Mouse (Mus musculus) forebrain, embryonic 16.5 days (tissue): ENCODE results near the gene Hist1h3g. TPM values are rescaled to one million over a fixed set of nuclear protein-coding genes. Genes with fewer than 3 reads are reported as not detected.
A peak's percentile ranks its signal among the peaks of the same experiment; 100 is the strongest.

Source experiments
- ATAC-seq: fragments of 200-750 bp; cut with Nextera tagmentation; 2 replicates; pipeline ENCODE4 v1.8.0; 2017; ENCODE audit warnings: mild to moderate bottlenecking, moderate library complexity
- H3K27ac ChIP-seq: fragments of 300-500 bp; sonication (generic); 2 replicates; pipeline ENCODE4 v1.5.1; 2014; ENCODE audit warnings: low read length, control low read depth
- H3K27me3 ChIP-seq: fragments of 300-500 bp; sonication (generic); replicated peaks from 2 replicates; pipeline ENCODE4 v1.6.1; 2014; ENCODE audit warnings: low read length; ENCODE audit not compliant: control insufficient read depth, insufficient read depth
- H3K36me3 ChIP-seq: fragments of 300-500 bp; sonication (generic); 2 replicates; pipeline ENCODE4 v1.6.1; 2014; ENCODE audit not compliant: control insufficient read depth, insufficient read depth
- H3K4me1 ChIP-seq: fragments of 300-500 bp; sonication (generic); replicated peaks from 2 replicates; pipeline ENCODE4 v1.6.1; 2014; ENCODE audit warnings: low read length; ENCODE audit not compliant: control insufficient read depth, insufficient read depth
- H3K4me2 ChIP-seq: fragments of 300-500 bp; sonication (generic); 2 replicates; pipeline ENCODE4 v1.6.1; 2014; ENCODE audit warnings: mild to moderate bottlenecking, low read length, control low read depth
- H3K4me3 ChIP-seq: fragments of 300-500 bp; sonication (generic); replicated peaks from 2 replicates; pipeline ENCODE4 v1.5.1; 2014; ENCODE audit warnings: mild to moderate bottlenecking, low read length, control low read depth
- H3K9ac ChIP-seq: fragments of 300-500 bp; sonication (generic); replicated peaks from 2 replicates; pipeline ENCODE4 v1.6.1; 2014; ENCODE audit warnings: low read depth, low read length, control low read depth
- H3K9me3 ChIP-seq: fragments of 300-500 bp; sonication (generic); 2 replicates; pipeline ENCODE4 v1.6.1; 2016; ENCODE audit warnings: low read length; ENCODE audit not compliant: control insufficient read depth
- whole genome bisulfite sequencing: fragments of 180-500 bp; shearing (Covaris S2); extraction: QIAGEN DNeasy Blood & Tissue Kit; methylation state at CpG from one replicate; pipeline ENCODE4 v1.1.7; 2014; 5-methylcytosine and 5-hydroxymethylcytosine counted together
- microRNA-seq: library from miRNA; unstranded; fragments of <30 nt; microRNA quantifications from one replicate; pipeline ENCODE4, GENCODE M21; 2017
- polyA plus RNA-seq: library from polyadenylated mRNA; unstranded; fragments of >200 nt; fragmentation: Nextera tagmentation; extraction: Ambion mirVana; gene quantifications from 2 replicates; pipeline ENCODE4 v1.2.1, GENCODE M21; 2015

Hist1h3g gene
- polyA plus RNA-seq, 1 experiment from 2014 or later, result 1.5 TPM

DNA sequence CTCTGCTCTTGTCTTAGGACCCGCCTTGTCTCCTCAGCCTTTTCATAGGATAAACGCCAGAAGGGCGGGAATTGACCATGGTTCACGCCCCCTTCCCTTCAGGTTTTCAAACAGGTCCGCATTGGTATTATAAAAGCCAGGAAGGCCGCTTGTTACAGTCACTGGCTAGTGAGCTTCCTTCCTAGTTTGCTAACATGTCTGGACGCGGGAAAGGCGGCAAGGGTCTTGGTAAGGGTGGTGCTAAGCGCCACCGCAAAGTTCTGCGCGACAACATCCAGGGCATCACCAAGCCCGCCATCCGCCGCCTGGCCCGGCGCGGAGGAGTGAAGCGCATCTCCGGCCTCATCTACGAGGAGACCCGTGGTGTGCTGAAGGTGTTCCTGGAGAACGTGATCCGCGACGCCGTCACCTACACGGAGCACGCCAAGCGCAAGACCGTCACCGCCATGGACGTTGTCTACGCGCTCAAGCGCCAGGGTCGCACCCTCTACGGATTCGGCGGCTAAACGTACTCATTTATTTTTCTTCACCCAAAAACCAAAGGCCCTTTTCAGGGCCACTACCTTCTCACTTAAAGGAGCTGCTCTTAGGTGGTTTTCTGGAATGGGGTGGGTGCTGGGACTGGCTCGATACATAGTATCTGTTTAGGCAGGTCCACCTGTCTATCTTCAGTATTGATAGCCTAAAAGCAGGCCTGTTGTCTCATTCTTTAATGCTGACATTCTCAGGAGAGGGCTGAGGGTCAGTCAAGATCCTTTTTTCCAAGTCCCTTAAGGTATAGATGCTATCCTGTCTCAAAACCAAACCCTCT is 46.4 kb downstream of the Hist1h3g start, which contains the start of gene Hist1h4d:
Hist1h4d (plus strand) TSS at position 191 of the 811 bp plus-strand sequence.
- WGBS, result under 1% methylated on average over 41 of the region's 43 CpGs
- H3K36me3 ChIP-seq, result no peaks in the 10 kb centered on the region
- H3K9ac ChIP-seq, result peak within 1 kb of the TSS; percentile 67
- H3K27me3 ChIP-seq, result no peaks in the 10 kb centered on the region
- H3K27ac ChIP-seq, result peak within 1 kb of the TSS; percentile 80
- ATAC-seq, result peak; percentile 89
- H3K9me3 ChIP-seq, result no peaks in the 10 kb centered on the region
- peak within 1 kb of the TSS; percentile 61 for H3K4me3 ChIP-seq
- H3K4me1 ChIP-seq, result peaks cover 38% of the 10 kb centered on the region
- H3K4me2 ChIP-seq, result peak within 1 kb of the TSS; percentile 96

DNA sequence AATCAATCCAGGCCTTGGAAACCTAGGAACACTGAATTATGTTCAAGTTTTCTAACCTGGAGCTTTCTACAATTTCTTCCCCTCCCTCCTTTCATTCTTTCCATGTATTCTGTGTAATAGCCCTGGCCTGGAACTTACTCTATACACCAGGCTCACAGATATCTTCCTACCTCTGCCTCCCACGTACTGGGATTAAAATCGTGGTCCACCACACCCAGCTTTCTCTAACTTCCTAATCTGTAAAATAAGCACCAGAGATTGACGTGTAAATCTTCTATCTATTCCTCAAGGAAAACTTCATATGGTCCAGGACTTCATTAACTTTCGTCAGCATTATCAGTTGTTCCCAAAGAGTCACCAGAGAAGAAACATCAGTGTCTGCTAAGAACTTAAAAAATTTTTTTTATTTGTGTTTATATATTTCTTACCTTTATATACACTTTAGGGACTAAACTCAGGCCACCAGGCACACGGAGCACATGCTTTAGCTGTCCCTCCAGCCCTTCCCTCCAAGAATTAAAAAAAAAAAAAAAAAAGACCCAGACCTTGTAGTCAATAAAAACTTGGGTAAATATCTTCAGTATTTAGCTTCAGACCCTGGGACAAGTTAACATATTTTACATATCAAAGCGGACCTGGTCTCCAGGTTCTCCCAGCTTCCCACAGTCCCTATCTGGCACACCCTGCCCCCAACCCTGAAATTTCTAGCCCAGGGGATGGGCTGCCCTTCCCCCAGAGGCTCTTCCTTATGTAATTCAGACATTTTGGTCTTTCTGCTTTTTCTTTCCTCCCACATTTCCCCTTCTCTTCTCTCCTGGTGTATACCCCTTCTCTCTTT is 47.2 kb downstream of the Hist1h3g start:
- WGBS, result 8% methylated on average over 6 of the region's 6 CpGs
- Histone ChIP-seq H3K9ac (peak overlapping the region; percentile 67), H3K36me3 (no peaks in the 10 kb centered on the region), H3K4me3 (peak overlapping the region; percentile 61), H3K4me2 (peak overlapping the region; percentile 96), H3K4me1 (peaks cover 33% of the 10 kb centered on the region), H3K27ac (peak overlapping the region; percentile 80), H3K27me3 (no peaks in the 10 kb centered on the region), H3K9me3 (no peaks in the 10 kb centered on the region)
- no peak for ATAC-seq

DNA sequence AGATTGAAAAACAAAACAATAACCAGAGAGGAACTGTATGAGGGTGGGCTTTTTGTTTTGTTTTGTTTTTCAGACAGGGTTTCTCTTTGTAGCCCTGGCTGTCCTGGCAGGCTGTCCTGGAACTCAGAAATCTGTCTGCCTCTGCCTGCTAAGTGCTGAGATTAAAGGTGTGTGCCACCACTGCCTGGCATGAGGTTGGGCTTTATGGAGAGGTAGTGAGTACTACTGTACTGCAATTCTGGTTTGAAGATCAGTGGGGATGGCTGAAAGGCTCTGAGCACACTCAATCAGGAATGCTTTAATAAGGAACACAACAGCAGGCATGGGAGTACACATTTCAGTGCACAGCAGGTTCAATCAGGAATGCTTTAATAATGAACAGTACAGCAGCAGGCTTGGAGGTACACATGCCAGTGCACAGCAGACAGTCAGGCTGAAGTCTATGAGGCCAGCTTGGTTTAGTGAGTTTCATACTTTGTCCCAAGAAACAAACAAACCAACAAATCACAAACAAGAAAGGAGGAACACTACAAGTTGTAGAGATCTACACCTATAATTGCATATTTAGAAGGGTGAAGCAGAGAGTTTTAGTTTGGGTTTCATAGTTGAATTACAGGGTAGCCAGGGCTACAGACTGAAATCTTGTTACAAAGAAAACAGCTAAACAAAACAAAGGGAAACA is 48.3 kb downstream of the Hist1h3g start:
- H3K4me2 ChIP-seq, result no peak overlapping the region
- H3K27me3 ChIP-seq, result no peaks in the 10 kb centered on the region
- no peak overlapping the region for H3K4me3 ChIP-seq
- no peaks in the 10 kb centered on the region for H3K36me3 ChIP-seq
- peak overlapping the region; percentile 3; the same call in 1 of the 2 replicates for H3K27ac ChIP-seq
- H3K9me3 ChIP-seq, result no peaks in the 10 kb centered on the region
- H3K9ac ChIP-seq, result no peak overlapping the region
- no peak for ATAC-seq
- peaks cover 33% of the 10 kb centered on the region for H3K4me1 ChIP-seq

DNA sequence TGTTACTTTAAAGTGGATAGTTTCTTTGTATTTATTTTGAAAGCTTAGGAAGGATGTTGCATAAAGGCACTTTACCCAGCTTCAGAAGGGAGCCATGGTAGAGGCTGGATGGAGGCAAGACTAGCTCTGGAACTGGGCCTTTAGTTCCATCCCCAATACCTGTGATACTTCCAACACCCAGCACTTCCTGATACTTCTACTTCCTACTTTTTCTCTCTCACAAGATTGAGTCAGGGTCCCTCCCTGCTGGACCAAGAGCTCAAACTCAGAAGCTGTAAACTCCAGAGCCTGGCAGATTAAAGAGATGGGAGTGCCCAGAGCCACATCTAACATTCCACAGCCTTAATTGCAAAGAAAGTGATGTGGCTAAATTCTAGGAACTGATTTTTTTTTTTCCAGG is 49.1 kb downstream of the Hist1h3g start:
- H3K4me3 ChIP-seq, result peak overlapping the region; percentile 49
- H3K27ac ChIP-seq, result peak overlapping the region; percentile 98
- no peaks in the 10 kb centered on the region for H3K9me3 ChIP-seq
- peak overlapping the region; percentile 67 for H3K9ac ChIP-seq
- no peak for ATAC-seq
- no peaks in the 10 kb centered on the region for H3K27me3 ChIP-seq
- H3K36me3 ChIP-seq, result no peaks in the 10 kb centered on the region
- H3K4me2 ChIP-seq, result peak overlapping the region; percentile 60
- H3K4me1 ChIP-seq, result peaks cover 33% of the 10 kb centered on the region

DNA sequence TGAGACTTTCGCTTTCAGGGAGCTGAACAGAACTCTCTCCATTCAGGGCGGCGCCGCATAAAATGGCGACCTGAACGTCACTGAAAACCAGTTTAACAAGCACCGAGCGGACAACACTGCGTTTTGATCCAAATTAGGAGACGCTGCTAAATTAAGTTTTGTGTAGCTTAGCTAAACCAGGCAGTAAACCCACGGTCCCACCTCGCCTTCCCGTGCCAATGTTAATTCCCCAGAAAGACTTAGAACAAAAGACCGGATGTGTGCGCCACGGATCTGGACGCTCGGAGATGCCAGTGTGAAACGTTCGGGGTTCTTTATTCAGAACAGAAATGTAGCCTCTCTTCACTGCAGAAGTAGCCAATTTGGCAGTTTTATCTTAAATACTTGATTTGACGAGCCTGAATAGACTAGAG is 49.8 kb downstream of the Hist1h3g start:
- H3K9me3 ChIP-seq, result no peaks in the 10 kb centered on the region
- peak; percentile 11 for ATAC-seq
- no peaks in the 10 kb centered on the region for H3K27me3 ChIP-seq
- WGBS, result 0% methylated on average over 21 of the region's 21 CpGs
- peak overlapping the region; percentile 67 for H3K9ac ChIP-seq
- no peaks in the 10 kb centered on the region for H3K36me3 ChIP-seq
- peak overlapping the region; percentile 98 for H3K27ac ChIP-seq
- peaks cover 33% of the 10 kb centered on the region for H3K4me1 ChIP-seq
- peak overlapping the region; percentile 49 for H3K4me3 ChIP-seq
- H3K4me2 ChIP-seq, result peak overlapping the region; percentile 60

Small RNAs within 50 kb of the gene (microRNA-seq; reads per million reads assigned to microRNA genes)
- gene Gm44297 (not detected), gene Gm44359 (not detected), gene Gm44394 (not detected), gene n-TStga1 (not detected)

Other genes with a start within 250 kb of the Hist1h3g start
- gene Zfp322a, start 166.2 kb upstream of the Hist1h3g start, polyA plus RNA-seq, result 62.5 and 72.6 TPM in 2 replicates
- 12.7 and 13.0 TPM in 2 replicates for gene Abt1, start 111.6 kb upstream of the Hist1h3g start, polyA plus RNA-seq
- 0.06 and 0.22 TPM in 2 replicates for gene Btn1a1, start 69.5 kb upstream of the Hist1h3g start, polyA plus RNA-seq
- gene Btn2a2, start 46.6 kb upstream of the Hist1h3g start, polyA plus RNA-seq, result 0.18 TPM in 1 of 2 replicates, not detected in the other
- gene Hist1h4h, start 4.4 kb upstream of the Hist1h3g start, polyA plus RNA-seq, result 2.9 and 4.6 TPM in 2 replicates
- not detected in 2 replicates for gene Hist1h2af, start 1.5 kb upstream of the Hist1h3g start, polyA plus RNA-seq
- gene Hist1h2bh, start 8.0 kb downstream of the Hist1h3g start, polyA plus RNA-seq, result 0.23 and 0.47 TPM in 2 replicates
- gene Hist1h3f, start 8.6 kb downstream of the Hist1h3g start, polyA plus RNA-seq, result 0.30 and 0.61 TPM in 2 replicates
- gene Hist1h4f, start 16.2 kb downstream of the Hist1h3g start, polyA plus RNA-seq, result not detected in 2 replicates
- 0.15 and 0.22 TPM in 2 replicates for gene Hist1h1d, start 17.8 kb downstream of the Hist1h3g start, polyA plus RNA-seq
- gene Hist1h3e, start 26.9 kb downstream of the Hist1h3g start, polyA plus RNA-seq, result 2.0 and 3.4 TPM in 2 replicates
- gene Hist1h2ae, start 35.8 kb downstream of the Hist1h3g start, polyA plus RNA-seq, result 33.0 and 46.2 TPM in 2 replicates
- gene Hist1h2bg, start 36.0 kb downstream of the Hist1h3g start, polyA plus RNA-seq, result 2.1 and 6.2 TPM in 2 replicates
- gene Hist1h2bf, start 38.8 kb downstream of the Hist1h3g start, polyA plus RNA-seq, result 2.1 and 2.6 TPM in 2 replicates
- 1.2 and 3.4 TPM in 2 replicates for gene Hist1h2ad, start 39.0 kb downstream of the Hist1h3g start, polyA plus RNA-seq
- 2.2 and 2.8 TPM in 2 replicates for gene Hist1h3d, start 40.3 kb downstream of the Hist1h3g start, polyA plus RNA-seq
- gene Hist1h4d, start 46.2 kb downstream of the Hist1h3g start, polyA plus RNA-seq, result 51.0 and 59.0 TPM in 2 replicates
- gene Hist1h2be, start 85.7 kb downstream of the Hist1h3g start, polyA plus RNA-seq, result 2.0 and 2.6 TPM in 2 replicates
- 7.0 and 9.9 TPM in 2 replicates for gene Hist1h1e, start 87.1 kb downstream of the Hist1h3g start, polyA plus RNA-seq
- gene Hist1h2ac, start 148.5 kb downstream of the Hist1h3g start, polyA plus RNA-seq, result 0.80 and 0.83 TPM in 2 replicates
- 27.2 and 35.5 TPM in 2 replicates for gene Hist1h2bc, start 148.8 kb downstream of the Hist1h3g start, polyA plus RNA-seq
- not detected in 2 replicates for gene Hist1h1t, start 160.4 kb downstream of the Hist1h3g start, polyA plus RNA-seq
- gene Hist1h4c, start 163.0 kb downstream of the Hist1h3g start, polyA plus RNA-seq, result 2.1 and 2.2 TPM in 2 replicates
- 2.1 and 3.3 TPM in 2 replicates for gene Hfe, start 175.4 kb downstream of the Hist1h3g start, polyA plus RNA-seq
- 16.7 and 22.7 TPM in 2 replicates for gene Hist1h1c, start 203.4 kb downstream of the Hist1h3g start, polyA plus RNA-seq
- gene Hist1h3c, start 210.2 kb downstream of the Hist1h3g start, polyA plus RNA-seq, result 1.6 and 2.0 TPM in 2 replicates
- gene Hist1h2bb, start 211.3 kb downstream of the Hist1h3g start, polyA plus RNA-seq, result 0.86 and 0.95 TPM in 2 replicates
- gene Hist1h2ab, start 215.7 kb downstream of the Hist1h3g start, polyA plus RNA-seq, result 14.5 and 16.2 TPM in 2 replicates
- gene Hist1h3b, start 216.8 kb downstream of the Hist1h3g start, polyA plus RNA-seq, result 4.9 and 6.7 TPM in 2 replicates
- 1.5 TPM in 1 of 2 replicates, not detected in the other for gene Hist1h4b, start 221.6 kb downstream of the Hist1h3g start, polyA plus RNA-seq
- gene Hist1h4a, start 225.8 kb downstream of the Hist1h3g start, polyA plus RNA-seq, result not detected in 2 replicates
- 1.5 and 1.9 TPM in 2 replicates for gene Hist1h3a, start 227.0 kb downstream of the Hist1h3g start, polyA plus RNA-seq
- 0.70 and 1.0 TPM in 2 replicates for gene Hist1h1a, start 228.2 kb downstream of the Hist1h3g start, polyA plus RNA-seq
- not detected in 2 replicates for gene Trim38, start 234.5 kb downstream of the Hist1h3g start, polyA plus RNA-seq